Mouse (Mus musculus) adrenal gland, postnatal 25 days (tissue): ENCODE measurements around the gene Phtf2. TPM values are rescaled to one million over a fixed set of nuclear protein-coding genes. Genes with fewer than 3 reads are reported as not detected.
A peak's percentile ranks its signal among the peaks of the same experiment; 100 is the strongest.
"Not testable (repeated sequence)": the region's sequence is repeated elsewhere in the genome, so short reads cannot be mapped to it uniquely, and the experiment has no call there.

Experiments used
- DNase-seq: peaks from one replicate; pipeline ENCODE4 v3.0.0; 2021; ENCODE audit warnings: mixed read lengths
- total RNA-seq: library from RNA; stranded (reverse); gene quantifications from 2 replicates; pipeline ENCODE4 v1.2.3, GENCODE M21; 2021

Phtf2 gene
- total RNA-seq, 1 experiment from 2014 or later: 9.9 TPM

DNA sequence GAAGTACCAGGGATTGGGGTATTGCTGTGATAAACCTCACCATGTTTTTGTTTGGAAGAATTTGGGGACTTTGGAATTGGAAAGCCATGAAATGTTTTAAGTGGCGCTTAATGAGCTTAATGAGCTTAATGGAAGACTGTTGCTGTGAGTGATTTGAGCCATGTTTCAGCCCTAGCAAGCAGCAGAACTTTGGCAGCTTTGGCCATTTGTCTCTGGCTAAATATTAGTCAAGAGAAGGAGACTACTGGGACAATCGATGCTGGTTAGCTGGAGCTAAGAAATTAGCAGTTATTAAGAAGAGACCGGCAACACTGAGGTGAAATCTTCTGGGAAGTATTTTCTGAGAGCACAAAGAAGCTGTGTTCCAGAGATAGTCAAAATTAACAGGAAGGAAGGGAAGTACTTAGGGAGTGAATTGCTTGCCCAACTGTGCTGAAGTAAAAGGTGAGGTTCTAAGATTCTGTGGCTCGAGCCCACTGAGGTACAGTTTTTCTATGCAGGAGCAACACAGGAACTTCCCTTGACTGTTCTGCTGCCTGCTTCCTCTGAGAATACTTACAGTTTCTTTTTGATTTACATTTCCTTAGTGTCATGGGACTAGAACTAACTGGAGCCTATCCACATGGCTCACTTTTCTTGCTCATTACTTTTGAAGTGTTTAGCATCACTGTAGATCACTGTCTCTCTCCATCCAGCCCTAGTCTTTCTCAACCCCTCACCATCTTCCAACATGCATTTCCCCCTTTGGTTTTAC lies 17.5 kb downstream of the Phtf2 start:
- DNase-seq: no peak

DNA sequence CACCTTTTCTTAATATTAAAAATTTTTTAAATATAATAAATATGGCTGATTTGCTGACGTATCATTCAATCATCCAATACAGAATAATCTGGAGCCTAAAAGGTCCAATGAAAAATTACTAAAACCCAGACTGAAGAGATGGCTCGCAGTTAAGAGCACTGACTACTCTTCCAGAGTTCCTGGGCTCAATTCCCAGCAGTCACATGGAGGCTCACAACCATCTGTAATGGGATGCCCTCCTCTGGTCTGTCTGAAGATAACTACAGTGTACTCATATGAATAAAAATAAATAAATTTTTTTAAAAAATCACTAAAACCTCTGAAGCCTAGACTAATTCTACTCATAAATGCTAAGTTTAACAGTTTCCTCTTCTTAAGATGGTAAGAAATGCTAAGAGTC lies 20.0 kb downstream of the Phtf2 start:
- no peak for DNase-seq

DNA sequence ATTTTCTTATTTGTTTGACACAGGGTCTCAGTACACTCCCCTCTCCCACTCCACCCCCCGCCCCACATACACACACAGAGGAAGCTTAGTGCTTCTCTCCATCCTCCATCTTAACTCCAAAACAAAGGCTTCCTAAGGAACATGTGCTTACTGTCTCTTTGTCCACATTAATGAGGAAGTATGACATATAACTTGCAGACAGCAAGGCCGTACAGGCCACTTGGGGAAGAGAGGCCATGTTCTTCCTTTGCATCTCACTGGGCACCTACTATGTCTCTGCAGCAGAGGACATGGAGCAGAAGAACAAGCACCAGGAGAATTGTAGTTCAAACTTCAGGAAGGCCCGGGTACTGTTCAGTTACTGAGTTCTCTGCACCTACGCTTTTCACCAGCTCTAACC lies 21.4 kb downstream of the Phtf2 start:
- DNase-seq: no peak

DNA sequence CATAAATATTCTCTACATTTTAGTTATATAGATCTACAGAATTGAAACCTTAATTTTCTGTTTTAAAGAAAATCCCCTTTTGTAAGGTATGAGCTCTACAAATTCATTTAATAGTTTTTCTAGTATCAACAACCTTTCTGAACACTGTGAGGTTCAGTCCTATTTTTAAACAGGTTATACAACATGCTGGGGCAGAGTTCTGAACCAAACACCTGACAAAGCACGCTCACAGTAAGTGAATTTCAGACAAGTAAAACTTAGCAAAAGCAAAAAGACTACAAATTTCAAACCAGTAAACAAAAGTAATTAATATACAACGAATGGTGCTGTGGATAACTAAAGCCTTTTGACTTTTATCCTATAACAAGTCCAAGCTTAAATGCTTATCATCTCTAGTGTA lies 23.5 kb downstream of the Phtf2 start:
- DNase-seq: no peak

DNA sequence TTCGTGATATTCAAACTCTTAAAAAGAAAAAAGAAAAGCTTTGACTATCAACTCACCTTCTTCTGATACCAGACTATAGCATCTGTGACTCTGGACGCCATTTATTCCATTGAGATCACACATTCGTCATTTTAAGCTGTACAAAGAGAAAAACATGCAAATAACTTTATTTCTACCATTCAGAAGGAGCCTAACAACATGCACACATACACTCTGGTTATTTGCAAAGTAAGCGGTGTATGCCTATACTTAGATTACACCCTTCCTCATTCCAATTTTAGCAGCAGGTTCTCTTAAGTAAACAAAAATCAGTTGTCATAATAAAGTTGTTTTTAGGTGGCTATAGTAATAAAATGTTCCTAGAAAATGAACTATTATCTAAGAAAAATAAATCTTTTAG lies 26.9 kb downstream of the Phtf2 start:
- DNase-seq: no peak

DNA sequence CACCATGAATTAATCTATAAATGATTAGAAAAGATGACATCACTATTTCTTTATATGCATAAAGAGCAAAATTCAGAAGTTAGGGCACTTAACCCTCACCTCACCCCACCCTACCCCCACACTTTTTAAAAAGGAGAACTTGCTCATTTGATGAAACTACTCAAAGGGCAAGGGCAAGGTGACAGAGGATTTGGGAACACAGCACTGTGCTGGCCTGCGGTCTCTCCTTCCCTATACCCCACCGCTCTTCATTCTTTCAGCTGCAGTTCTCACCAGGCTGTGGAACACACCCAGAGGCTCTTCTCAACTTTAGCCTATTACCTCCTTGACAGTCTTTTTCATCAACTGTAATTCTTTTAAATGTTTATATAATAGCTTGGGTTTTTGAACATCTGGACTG lies 34.9 kb downstream of the Phtf2 start:
- no peak for DNase-seq

DNA sequence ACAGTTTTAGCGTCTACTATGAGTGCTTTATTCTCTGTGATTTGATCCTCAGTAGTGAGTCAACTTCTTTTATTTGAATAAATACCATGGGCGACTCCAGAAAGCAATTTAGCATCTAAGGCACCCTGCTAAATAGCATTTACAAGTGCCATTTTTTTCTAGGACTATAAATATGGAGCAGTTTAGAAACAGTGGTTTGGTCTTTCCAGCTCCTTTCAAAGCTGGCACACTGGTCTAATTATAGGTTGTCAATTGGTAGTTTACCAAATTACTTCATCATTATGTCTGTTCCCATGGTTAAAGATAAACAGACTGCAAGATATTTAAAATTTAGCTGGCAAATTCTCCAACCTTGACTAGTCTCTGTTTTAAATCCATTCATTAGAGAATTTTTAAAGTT lies 38.1 kb downstream of the Phtf2 start:
- no peak for DNase-seq

DNA sequence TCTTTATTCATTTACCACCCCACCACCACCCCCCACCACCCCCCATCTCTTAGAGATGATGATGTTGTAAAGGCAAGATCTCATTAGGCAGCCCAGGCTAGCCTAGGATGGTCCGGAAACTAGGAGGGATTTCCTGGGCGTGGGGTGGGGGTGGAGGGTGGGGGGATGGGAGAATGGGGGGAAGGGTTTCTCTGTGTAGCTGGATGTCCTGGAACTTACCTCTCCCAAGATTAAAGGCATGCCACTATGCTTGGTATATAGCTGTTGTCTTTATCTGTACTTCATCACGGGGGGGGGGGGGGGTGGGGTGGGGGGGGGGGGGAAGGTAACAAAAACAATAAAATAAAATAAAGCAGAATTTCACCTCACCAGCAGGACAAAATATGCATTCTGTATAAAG lies 38.5 kb downstream of the Phtf2 start:
- no peak for DNase-seq

DNA sequence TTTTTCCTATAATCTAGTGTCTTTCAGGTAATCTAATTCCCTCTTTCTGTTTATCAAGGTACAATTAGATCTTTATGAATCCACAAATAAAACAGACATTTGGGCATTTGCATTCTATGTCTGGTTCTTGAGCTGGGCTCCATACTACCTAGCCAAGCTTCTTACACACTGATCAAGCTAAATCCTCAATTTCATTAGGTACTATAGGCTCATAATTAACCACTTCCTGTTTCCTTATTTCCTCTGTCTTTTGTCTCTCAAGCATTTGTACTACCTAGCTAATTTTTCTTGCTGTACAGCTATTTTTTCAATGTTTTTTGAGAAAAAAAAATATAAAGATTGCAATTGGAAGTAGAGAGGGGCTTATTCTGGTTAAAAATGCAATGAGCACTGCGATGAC lies 44.8 kb downstream of the Phtf2 start:
- no peak for DNase-seq

DNA sequence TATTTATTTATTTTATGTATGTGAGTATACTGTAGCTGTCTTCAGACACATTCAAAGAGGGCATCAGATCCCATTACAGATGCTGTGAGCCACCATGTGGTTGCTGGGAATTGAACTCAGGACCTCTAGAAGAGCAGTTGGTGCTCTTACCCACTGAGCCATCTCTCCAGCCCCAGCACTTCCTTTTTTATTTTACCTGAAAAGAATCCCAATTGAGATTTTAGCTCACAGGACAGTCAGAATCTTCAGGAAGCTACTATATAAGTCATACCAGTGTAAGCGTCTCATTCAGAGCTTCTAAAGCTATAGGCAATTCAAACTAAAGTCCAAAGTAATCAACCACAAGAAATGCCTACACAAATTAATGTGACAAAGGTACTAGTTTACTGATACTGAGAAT lies 47.5 kb downstream of the Phtf2 start:
- DNase-seq: no peak

DNA sequence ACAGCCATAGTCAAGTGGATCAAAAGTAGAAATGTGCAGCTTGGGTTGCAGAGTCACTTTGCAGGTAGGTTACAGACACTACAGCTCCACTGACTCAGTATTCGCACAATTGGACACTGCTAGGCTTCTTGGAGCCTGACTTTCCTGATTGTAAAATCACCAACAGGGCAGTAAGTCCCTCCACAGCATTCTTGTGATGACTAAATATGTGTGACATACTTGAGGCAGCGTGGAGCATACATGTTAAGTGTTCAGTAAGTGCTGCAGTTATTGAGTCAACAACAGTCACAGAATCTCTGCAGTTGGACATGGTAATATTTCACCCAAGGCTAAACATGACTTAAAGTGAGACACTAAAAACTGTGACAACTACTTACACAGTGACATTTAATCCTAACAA lies 50.5 kb downstream of the Phtf2 start:
- no peak for DNase-seq

DNA sequence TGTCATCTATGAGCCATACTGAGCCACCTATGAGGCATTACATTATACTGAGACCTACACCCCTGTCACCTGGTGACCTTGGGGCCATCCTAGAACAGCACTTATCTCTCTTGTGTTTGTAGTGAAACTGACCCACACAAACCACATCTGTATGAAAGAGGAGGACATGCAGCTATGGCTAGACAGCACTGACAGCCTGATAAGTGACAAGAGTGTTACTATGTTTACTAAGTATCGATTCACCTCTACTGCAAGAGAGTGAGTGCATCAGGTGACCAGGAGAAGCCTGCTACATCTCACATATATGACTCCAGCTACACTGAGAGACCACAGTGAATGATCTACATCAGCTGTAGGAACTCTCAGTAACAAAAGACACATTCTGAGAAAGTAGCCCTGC lies 51.2 kb downstream of the Phtf2 start:
- DNase-seq: no peak

DNA sequence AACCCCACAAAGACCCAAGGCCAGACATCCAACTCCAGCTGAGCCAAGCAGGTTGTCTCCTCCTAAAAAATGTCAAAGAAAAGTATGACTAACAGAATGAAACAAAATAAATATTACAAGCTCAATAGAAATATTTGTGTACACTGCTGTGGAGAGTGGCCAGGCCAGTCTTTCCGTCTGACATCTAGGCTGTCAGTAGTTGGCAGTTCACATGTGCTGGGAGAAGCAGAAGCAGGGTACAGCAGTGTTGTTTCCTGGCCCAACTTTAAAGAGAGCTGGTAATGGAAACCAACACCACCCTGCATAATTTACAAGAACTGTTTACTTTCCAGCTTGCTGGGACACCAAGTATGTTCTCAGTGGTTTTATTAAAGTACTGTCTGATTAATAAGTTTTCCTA lies 60.3 kb downstream of the Phtf2 start:
- no peak for DNase-seq

DNA sequence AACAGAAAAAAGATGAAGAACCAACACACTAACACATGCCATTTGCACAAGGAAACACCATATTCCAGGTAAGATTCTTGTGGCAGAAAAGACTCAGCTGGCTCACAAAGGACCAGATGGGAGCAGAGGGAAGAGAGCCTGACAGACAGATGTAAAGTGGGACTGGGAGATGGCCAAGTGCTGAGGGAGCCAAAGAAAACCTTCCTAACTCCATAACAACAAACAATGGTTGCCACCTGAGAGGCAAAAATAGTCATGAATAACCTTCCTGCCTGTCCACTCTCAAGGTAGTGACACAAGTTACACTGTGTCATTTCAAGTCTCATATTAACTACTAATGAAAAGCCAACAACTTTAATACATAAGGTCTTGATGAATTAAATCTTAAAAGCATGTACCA lies 60.8 kb downstream of the Phtf2 start:
- DNase-seq: no peak

DNA sequence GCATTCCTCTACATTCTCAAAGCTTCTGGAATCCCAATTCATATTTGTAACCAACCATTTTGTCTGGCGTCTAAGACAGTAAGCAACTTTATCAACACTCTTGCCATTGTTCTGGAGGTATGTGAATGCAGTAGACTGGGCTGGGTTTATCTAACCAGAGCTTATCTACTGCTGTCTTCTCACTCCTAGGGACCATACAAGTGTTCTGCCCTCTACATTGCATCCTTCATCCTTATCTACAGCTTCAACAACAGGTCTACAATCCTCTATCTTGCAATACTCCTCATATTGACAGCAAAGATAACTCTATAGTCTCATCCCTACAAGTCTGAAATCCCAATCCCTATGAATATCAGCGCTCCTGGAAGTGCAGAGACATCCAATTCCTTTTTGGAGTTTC lies 66.8 kb downstream of the Phtf2 start:
- DNase-seq: no peak

DNA sequence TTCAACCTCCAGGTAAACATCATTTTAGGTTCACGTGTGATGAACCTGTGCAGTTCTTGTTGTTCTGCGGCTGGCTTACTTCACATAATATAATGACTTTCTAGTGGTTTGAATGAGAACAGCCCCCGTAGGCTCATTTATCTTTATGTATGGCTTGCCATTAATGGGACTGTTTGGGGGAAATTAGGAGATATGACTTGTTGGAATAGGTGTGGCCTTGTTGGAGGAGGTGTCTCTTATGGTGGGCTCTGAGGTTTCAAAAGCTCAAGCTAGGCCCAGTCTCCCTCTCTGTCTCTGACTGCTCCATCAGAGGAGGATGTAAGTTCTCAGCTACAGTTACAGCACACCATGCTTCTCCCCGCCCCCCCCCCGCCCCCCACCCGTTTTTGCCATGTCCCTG lies 71.5 kb downstream of the Phtf2 start:
- no peak for DNase-seq

DNA sequence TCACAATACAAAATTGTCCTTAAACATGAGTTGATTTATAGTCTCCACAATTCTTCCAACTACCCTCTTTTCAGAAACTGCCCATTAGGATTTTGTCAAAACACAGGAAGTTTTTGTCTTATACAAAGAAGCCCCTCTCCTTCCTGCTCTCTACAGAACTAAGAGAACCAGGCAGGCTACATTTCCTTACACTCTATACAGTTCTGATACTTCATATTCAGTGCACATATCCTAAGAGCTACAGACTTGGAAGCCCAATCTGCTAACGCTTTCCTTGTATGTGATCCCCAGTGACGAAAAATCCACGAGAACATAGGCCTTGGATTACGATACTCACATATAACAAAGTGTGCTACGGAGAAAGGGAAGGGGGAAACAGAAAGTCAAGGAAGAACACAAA lies 86.0 kb downstream of the Phtf2 start:
- DNase-seq: no peak

DNA sequence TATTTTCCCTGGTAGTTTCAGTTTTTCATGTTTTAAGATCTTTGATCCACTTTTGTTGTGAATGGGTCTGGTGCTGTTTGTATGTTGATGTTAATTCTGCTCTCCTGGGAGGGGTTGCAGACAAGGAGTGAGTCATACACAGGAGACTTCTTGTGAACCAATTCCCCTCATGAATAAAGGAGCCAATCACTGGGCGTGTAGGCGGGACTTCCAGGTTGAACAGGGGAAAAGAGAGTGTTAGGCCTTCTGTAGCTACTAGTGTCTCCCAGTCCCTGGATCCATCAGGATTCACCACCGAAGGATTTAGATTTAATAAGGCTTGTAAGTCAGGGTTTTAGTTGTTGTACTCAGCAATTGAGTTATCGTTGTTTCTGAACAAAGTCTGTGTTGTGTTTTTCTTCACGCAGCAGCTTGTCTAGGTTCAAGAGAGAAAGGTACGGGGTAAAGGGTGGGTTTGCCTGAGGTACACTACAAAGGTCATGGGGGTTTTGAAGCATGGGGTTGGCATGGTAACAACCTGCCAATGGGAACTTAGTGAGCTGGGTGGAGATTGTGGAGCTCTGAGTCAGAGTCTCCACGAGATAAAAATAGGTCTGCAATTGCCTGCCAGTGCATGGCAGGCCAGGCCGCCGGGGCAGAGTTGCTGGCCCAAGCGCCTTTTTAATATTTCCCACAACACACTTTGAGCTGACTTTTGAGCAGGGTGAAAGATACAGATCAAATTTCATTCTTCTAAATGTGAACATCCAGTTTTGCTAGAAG lies 90.0 kb downstream of the Phtf2 start:
- peak; percentile 51 for DNase-seq

DNA sequence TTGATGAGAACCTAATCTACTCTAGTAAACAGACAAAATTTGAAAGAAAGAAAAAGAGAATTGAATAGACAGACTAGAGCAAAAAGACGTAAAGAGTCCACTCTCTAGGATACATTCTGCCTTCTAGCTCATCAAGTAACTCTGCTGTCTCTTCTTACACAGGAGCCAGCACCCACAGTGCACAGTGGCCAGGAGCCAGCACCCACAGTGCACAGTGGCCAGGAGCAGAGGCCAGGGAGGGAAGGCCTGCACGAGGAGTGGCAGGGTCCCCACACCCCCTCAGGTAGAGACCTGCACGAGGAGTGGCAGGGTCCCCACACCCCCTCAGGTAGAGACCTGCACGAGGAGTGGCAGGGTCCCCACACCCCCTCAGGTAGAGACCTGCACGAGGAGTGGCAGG lies 95.5 kb downstream of the Phtf2 start:
- DNase-seq: not testable (repeated sequence)

DNA sequence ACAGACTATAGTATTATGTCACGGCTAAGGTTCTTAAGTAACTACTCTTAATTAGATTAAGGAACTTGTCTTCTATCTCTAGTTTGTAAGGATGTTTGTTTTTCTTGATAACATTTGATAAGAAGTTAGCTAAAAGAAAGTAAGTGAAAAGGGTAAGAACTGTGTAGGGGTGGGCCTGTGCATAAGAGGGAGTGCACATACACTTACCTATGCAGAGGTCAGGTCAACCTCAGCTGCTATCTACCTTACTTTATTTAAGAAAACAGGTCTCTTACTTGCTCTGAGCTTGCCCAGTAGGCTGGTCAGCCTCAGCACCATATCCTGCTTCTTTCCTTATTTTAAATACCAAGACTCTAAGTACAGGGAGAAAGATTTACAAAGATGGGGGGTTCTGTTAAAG lies 100.8 kb downstream of the Phtf2 start:
- DNase-seq: no peak

DNA sequence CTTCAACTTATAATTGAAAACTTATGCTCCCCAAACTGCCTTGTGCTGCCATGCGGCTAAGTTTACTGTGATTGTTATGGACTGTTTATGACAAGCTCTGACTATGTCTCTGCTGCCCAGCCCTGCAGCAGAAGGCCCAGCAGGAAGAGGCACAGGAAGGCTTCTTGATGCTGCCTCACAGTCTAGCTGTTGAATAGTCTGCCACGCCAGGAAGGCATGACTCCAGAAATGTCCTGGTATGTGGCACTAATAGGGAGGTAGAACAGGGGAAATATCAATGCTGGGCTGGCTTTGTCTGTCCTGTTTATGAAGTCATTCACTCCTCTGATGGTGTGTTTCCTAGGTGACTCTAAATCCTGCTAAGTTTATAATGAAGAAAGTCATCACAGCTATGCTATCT lies 102.7 kb downstream of the Phtf2 start:
- no peak for DNase-seq

DNA sequence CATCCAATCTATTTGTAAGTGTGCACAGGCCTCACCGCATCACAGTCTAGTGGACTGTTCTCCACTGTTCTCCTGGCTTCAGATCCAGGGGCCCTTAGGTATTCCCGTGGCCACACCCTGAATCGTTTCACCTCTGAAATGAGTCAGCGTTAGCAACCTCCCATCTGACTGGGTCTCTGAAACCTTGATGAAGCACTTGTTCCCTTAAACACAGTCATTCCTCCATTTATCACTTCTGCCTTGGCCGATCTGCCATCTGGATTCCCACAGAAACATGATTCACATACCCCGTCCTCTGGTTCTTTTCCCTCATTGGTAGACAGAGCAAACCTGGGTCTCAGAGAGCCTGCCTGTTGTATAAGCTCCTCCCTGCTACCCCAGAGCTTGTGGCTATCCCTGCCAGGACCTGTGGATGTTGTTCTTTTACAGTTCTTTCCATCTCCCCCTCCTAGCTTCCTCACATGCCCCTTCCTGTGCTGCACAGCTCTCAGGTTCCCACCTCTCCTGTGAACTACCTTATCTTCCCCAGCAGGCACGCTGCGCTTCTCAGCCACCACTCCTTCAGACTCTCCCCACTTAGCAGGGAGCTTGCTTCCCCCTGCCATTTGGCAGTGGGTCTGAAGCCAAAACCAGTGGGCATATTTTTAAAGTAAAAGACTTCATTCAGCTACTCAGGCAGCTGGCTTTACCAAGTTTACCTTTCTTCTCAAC lies 103.5 kb downstream of the Phtf2 start:
- DNase-seq: no peak

DNA sequence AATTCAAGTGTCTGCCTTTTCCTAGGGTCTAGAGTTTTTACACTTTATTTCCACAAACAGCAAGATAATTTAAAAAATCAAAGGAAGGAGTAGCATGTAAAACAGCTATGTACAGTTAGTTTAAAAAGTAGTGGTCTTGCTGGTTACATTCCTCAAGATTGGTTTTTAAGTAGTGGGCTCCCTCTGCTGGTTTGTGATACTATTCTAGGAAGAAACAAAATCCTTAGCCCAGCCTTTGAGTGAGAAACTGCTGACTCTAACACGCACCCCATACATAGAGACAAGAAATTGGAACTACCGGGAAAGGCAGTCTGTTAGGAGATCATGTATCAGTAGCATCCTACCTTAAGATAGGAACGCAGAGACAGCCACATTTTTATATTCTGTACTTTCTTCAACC lies 108.6 kb downstream of the Phtf2 start:
- DNase-seq: no peak
